Mouse (Mus musculus) left cerebral cortex, adult 9 months (tissue): ENCODE results near the gene Zcchc9.
"Not testable (repeated sequence)": the region's sequence is repeated elsewhere in the genome, so short reads cannot be mapped to it uniquely, and the experiment has no call there.

Experiments
- DNase-seq, 2 experiments: peaks; one replicate each; pipeline ENCODE4 v3.0.0; 2022; ENCODE audit warnings: low spot score in 2 of 2

The Zcchc9 gene

GRCm38 (mm10) chr13:91807155-91807839 lies at the start of gene Zcchc9:
Gene Zcchc9 (minus strand): TSS chr13:91807705.
- DNase-seq, result peak; percentile 74 to 91

GRCm38 (mm10) chr13:91854412-91854811 lies 46.9 kb upstream of the Zcchc9 start:
- DNase-seq, result no peak

GRCm38 (mm10) chr13:91827876-91828275 lies 20.4 kb upstream of the Zcchc9 start:
- no peak for DNase-seq

- DNase-seq, result no peak
Observed at GRCm38 (mm10) chr13:91826066-91826465, 18.6 kb upstream of the Zcchc9 start.

GRCm38 (mm10) chr13:91824845-91825550 lies 17.5 kb upstream of the Zcchc9 start:
- DNase-seq, result no peak

- DNase-seq, result no peak
Observed at GRCm38 (mm10) chr13:91823735-91824134, 16.2 kb upstream of the Zcchc9 start.

- DNase-seq, result no peak
Observed at GRCm38 (mm10) chr13:91814670-91815069, 7.2 kb upstream of the Zcchc9 start.

GRCm38 (mm10) chr13:91809476-91809875 lies 2.0 kb upstream of the Zcchc9 start:
- DNase-seq, result no peak

- DNase-seq, result no peak
Observed at GRCm38 (mm10) chr13:91807874-91808575, 520 bp upstream of the Zcchc9 start.

- DNase-seq, result no peak
Observed at GRCm38 (mm10) chr13:91801726-91802125, 5.8 kb downstream of the Zcchc9 start.

GRCm38 (mm10) chr13:91797442-91797841 lies 10.1 kb downstream of the Zcchc9 start:
- no peak for DNase-seq

GRCm38 (mm10) chr13:91796916-91797315 lies 10.6 kb downstream of the Zcchc9 start:
- no peak for DNase-seq

GRCm38 (mm10) chr13:91796003-91796402 lies 11.5 kb downstream of the Zcchc9 start:
- no peak for DNase-seq

GRCm38 (mm10) chr13:91795593-91795992 lies 11.9 kb downstream of the Zcchc9 start:
- DNase-seq, result no peak

GRCm38 (mm10) chr13:91794926-91795436 lies 12.5 kb downstream of the Zcchc9 start:
- no peak for DNase-seq

- DNase-seq, result no peak
Observed at GRCm38 (mm10) chr13:91792035-91792434, 15.5 kb downstream of the Zcchc9 start.

- DNase-seq, result no peak
Observed at GRCm38 (mm10) chr13:91779892-91780291, 27.6 kb downstream of the Zcchc9 start.

- no peak for DNase-seq
Observed at GRCm38 (mm10) chr13:91778092-91778491, 29.4 kb downstream of the Zcchc9 start.

GRCm38 (mm10) chr13:91768683-91769651 lies 38.5 kb downstream of the Zcchc9 start:
- DNase-seq, result no peak

- no peak for DNase-seq
Observed at GRCm38 (mm10) chr13:91765627-91766026, 41.9 kb downstream of the Zcchc9 start.

- not testable (repeated sequence) for DNase-seq
Observed at GRCm38 (mm10) chr13:91763654-91764053, 43.9 kb downstream of the Zcchc9 start.
